Mouse (Mus musculus): Measurements from ENCODE around the gene Ccar1.

GRCm38 (mm10) chr10:62736965-62737688 is 55.0 kb downstream of the Ccar1 start:
- TF ChIP-seq POLR2A (IDR thresholded peaks at IDR 0.05; ENCODE audit: low read depth, low read length): no peak
- TF ChIP-seq CTCF (IDR thresholded peaks at IDR 0.05; ENCODE audit: borderline replicate concordance, insufficient read depth, low read length): no peak

Measured in embryonic fibroblast, embryonic 13.5 days (primary cell).